Mouse (Mus musculus) cerebellum, adult 2 months (tissue): ENCODE measurements around the gene Commd7. TPM values are rescaled to one million over a fixed set of nuclear protein-coding genes. Genes with fewer than 3 reads are reported as not detected.
A peak's percentile ranks its signal among the peaks of the same experiment; 100 is the strongest.

ENCODE experiments used
- DNase-seq, 2 experiments: peaks; one replicate each; pipeline ENCODE4 v3.0.0; 2021
- H3K27ac ChIP-seq: fragments of 200-500 bp; 2 replicates; pipeline ENCODE4 v1.5.1; 2012; ENCODE audit warnings: low read length, control low read depth, inconsistent platforms; ENCODE audit not compliant: insufficient read depth
- H3K27me3 ChIP-seq: fragments of 200-500 bp; 2 replicates; pipeline ENCODE4 v1.6.1; 2012; ENCODE audit warnings: inconsistent platforms, mild to moderate bottlenecking, low read length, moderate library complexity; ENCODE audit not compliant: control insufficient read depth, insufficient read depth
- H3K4me1 ChIP-seq: fragments of 200-500 bp; 2 replicates; pipeline ENCODE4 v1.6.1; 2011; ENCODE audit warnings: low read length; ENCODE audit not compliant: control insufficient read depth, insufficient read depth
- H3K4me3 ChIP-seq: fragments of 200-500 bp; replicated peaks from 2 replicates; pipeline ENCODE3; 2011; ENCODE audit warnings: mild to moderate bottlenecking, low read depth, low read length, control low read depth; ENCODE audit not compliant: insufficient read depth
- CTCF ChIP-seq: fragments of 200-500 bp; IDR thresholded peaks from 2 replicates; pipeline ENCODE4 v1.5.1; 2011; ENCODE audit warnings: low read depth, mild to moderate bottlenecking, control low read depth, low read length, moderate library complexity, borderline replicate concordance; ENCODE audit not compliant: insufficient read depth
- POLR2A ChIP-seq: fragments of 200-500 bp; IDR thresholded peaks from 2 replicates; pipeline ENCODE4 v1.6.1; 2011; ENCODE audit warnings: low read length, control low read depth, borderline replicate concordance; ENCODE audit not compliant: insufficient read depth
- WGBS: fragments of 180-500 bp; shearing (Covaris S2); methylation state at CpG from one replicate; pipeline ENCODE4 v1.1.7; 2018; 5-methylcytosine and 5-hydroxymethylcytosine counted together
- polyA plus RNA-seq: library from polyadenylated mRNA; depleted of rRNA; stranded (reverse); fragments of >200 nt; gene quantifications from 2 replicates; pipeline ENCODE4 v1.2.3, GENCODE M21; 2012

Gene Commd7
- polyA plus RNA-seq, 1 experiment: 32.5 TPM

- H3K4me1 ChIP-seq: peaks cover 15% of the 10 kb centered on the region
- no peak overlapping the region for H3K4me3 ChIP-seq
- no peaks in the 10 kb centered on the region for H3K27me3 ChIP-seq
- no peak for TF ChIP-seq CTCF
- TF ChIP-seq POLR2A: no peak
- H3K27ac ChIP-seq: no peak overlapping the region
- WGBS: 89% methylated on average over 3 of the region's 3 CpGs
- no peak for DNase-seq
Observed at GRCm38 (mm10) chr2:153606421-153606820, 26.2 kb downstream of the Commd7 start.

- WGBS: 53% methylated on average over 4 of the region's 4 CpGs
- peaks cover 17% of the 10 kb centered on the region for H3K4me1 ChIP-seq
- H3K4me3 ChIP-seq: no peak overlapping the region
- no peak for TF ChIP-seq POLR2A
- TF ChIP-seq CTCF: peak; percentile 5; the same call in 1 of the 2 replicates
- H3K27me3 ChIP-seq: no peaks in the 10 kb centered on the region
- no peak for DNase-seq
- no peak overlapping the region for H3K27ac ChIP-seq
Observed at GRCm38 (mm10) chr2:153603724-153604123, 28.9 kb downstream of the Commd7 start.

GRCm38 (mm10) chr2:153600667-153601648 lies 31.6 kb downstream of the Commd7 start:
- H3K27ac ChIP-seq: no peak overlapping the region
- TF ChIP-seq POLR2A: no peak
- no peak for TF ChIP-seq CTCF
- H3K27me3 ChIP-seq: no peaks in the 10 kb centered on the region
- H3K4me1 ChIP-seq: peaks cover 6% of the 10 kb centered on the region
- 65% methylated on average over 16 of the region's 16 CpGs for WGBS
- no peak overlapping the region for H3K4me3 ChIP-seq
- DNase-seq: peak in 1 of 2 experiments; percentile 27

- H3K27ac ChIP-seq: no peak overlapping the region
- 17% methylated on average over 6 of the region's 6 CpGs for WGBS
- TF ChIP-seq POLR2A: no peak
- TF ChIP-seq CTCF: 0 out of 2 replicates have a peak, but pooled peaks have one; percentile 20
- H3K4me3 ChIP-seq: no peak overlapping the region
- peaks cover 6% of the 10 kb centered on the region for H3K4me1 ChIP-seq
- peak; percentile 60 to 62 for DNase-seq
- no peaks in the 10 kb centered on the region for H3K27me3 ChIP-seq
Observed at GRCm38 (mm10) chr2:153600021-153600666, 32.4 kb downstream of the Commd7 start.

- peaks cover 14% of the 10 kb centered on the region for H3K4me1 ChIP-seq
- H3K4me3 ChIP-seq: no peak overlapping the region
- TF ChIP-seq POLR2A (no peak), CTCF (no peak)
- H3K27ac ChIP-seq: no peak overlapping the region
- DNase-seq: no peak
- WGBS: 76% methylated on average over 4 of the region's 4 CpGs
- no peaks in the 10 kb centered on the region for H3K27me3 ChIP-seq
Observed at GRCm38 (mm10) chr2:153597626-153598025, 35.0 kb downstream of the Commd7 start.

- Histone ChIP-seq H3K4me3 (no peak overlapping the region), H3K27ac (no peak overlapping the region), H3K27me3 (no peaks in the 10 kb centered on the region), H3K4me1 (peaks cover 20% of the 10 kb centered on the region)
- TF ChIP-seq CTCF (no peak), POLR2A (no peak)
- DNase-seq: no peak
- 53% methylated on average over 3 of the region's 3 CpGs for WGBS
Observed at GRCm38 (mm10) chr2:153597014-153597413, 35.6 kb downstream of the Commd7 start.

GRCm38 (mm10) chr2:153594998-153595397 lies 37.6 kb downstream of the Commd7 start:
- no peak overlapping the region for H3K27ac ChIP-seq
- no peak for TF ChIP-seq POLR2A
- TF ChIP-seq CTCF: no peak
- 95% methylated on average over 4 of the region's 4 CpGs for WGBS

GRCm38 (mm10) chr2:153593186-153593585 lies 39.4 kb downstream of the Commd7 start:
- Histone ChIP-seq H3K4me1 (peaks cover 15% of the 10 kb centered on the region), H3K27ac (no peak overlapping the region), H3K4me3 (peak overlapping the region; percentile 20), H3K27me3 (no peaks in the 10 kb centered on the region)
- WGBS: 4% methylated on average over 9 of the region's 9 CpGs
- TF ChIP-seq CTCF (no peak), POLR2A (no peak)
- peak; percentile 91 to 92 for DNase-seq

More at GRCm38 (mm10) chr2:153594998-153595397, 37.6 kb downstream of the Commd7 start:
- H3K4me1 ChIP-seq: peaks cover 16% of the 10 kb centered on the region
- no peak overlapping the region for H3K4me3 ChIP-seq
- no peak for DNase-seq
- H3K27me3 ChIP-seq: no peaks in the 10 kb centered on the region
